Comparison of ENCODE assay signal across 15 mouse cellular contexts in genomic region chr8:94485288-94485687, GRCm38 (mm10). TPM values are rescaled to one million over a fixed set of nuclear protein-coding genes. Genes with fewer than 3 reads are reported as not detected.
A peak's percentile ranks its signal among the peaks of the same experiment; 100 is the strongest.
DNase-seq lines count a peak whose midpoint lies in the region; ATAC-seq and TF ChIP-seq lines count a peak whose summit lies in the region.
"Had no signal": no experiment of that assay in that cellular context is flagged by ENCODE, and none has a peak within 500 bp of the region (broad histone marks: within the 10 kb centered on the region; RNA-seq: fewer than 3 reads in every experiment).

No protein-coding gene starts in this region.

- H3K27me3 ChIP-seq in intestine, postnatal 0 days (replicated peaks; ENCODE audit: control insufficient read depth, insufficient read depth, low read length) = 0 out of 2 replicates have a peak, but pooled peaks cover 3% of the 10 kb centered on the region
- no peaks in the 10 kb centered on the region for H3K27me3 ChIP-seq in intestine, embryonic 16.5 days (replicated peaks; ENCODE audit: control insufficient read depth, insufficient read depth, low read length)
- H3K27me3 ChIP-seq: limb, embryonic 12.5 days had no signal

- no peak for TF ChIP-seq CTCF in intestine, postnatal 0 days (IDR thresholded peaks at IDR 0.05; ENCODE audit: low read depth)

- H3K27ac ChIP-seq in intestine, postnatal 0 days (ENCODE audit: low read depth, low read length) = no peak overlapping the region
- H3K27ac ChIP-seq in intestine, embryonic 16.5 days (ENCODE audit: low read length) = no peak overlapping the region
- H3K27ac ChIP-seq: hindbrain, embryonic 13.5 days; layer of hippocampus, adult 2 months; left cerebral cortex, adult 2 months; limb, embryonic 12.5 days had no signal

- H3K9me3 ChIP-seq in intestine, postnatal 0 days (ENCODE audit: control insufficient read depth) = no peaks in the 10 kb centered on the region
- H3K9me3 ChIP-seq in intestine, embryonic 16.5 days (ENCODE audit: control insufficient read depth, low read length) = no peaks in the 10 kb centered on the region
- H3K9me3 ChIP-seq: hindbrain, embryonic 13.5 days; limb, embryonic 12.5 days had no signal

- peak overlapping the region; percentile 44 for H3K4me2 ChIP-seq in intestine, postnatal 0 days (replicated peaks; ENCODE audit: low read depth)
- H3K4me2 ChIP-seq in intestine, embryonic 16.5 days (ENCODE audit: low read depth, low read length) = no peak overlapping the region
- H3K4me2 ChIP-seq: hindbrain, embryonic 13.5 days; limb, embryonic 12.5 days had no signal

- H3K4me1 ChIP-seq in intestine, postnatal 0 days (replicated peaks; ENCODE audit: control insufficient read depth, insufficient read depth, low read length) = no peaks in the 10 kb centered on the region
- no peaks in the 10 kb centered on the region for H3K4me1 ChIP-seq in intestine, embryonic 16.5 days (ENCODE audit: control insufficient read depth, insufficient read depth, low read length)
- H3K4me1 ChIP-seq: hindbrain, embryonic 13.5 days; limb, embryonic 12.5 days had no signal

- H3K36me3 ChIP-seq in intestine, postnatal 0 days (ENCODE audit: control insufficient read depth, insufficient read depth) = no peaks in the 10 kb centered on the region
- no peaks in the 10 kb centered on the region for H3K36me3 ChIP-seq in intestine, embryonic 16.5 days (ENCODE audit: control insufficient read depth, insufficient read depth, low read length)
- H3K36me3 ChIP-seq: hindbrain, embryonic 13.5 days; limb, embryonic 12.5 days had no signal

- no peak overlapping the region for H3K4me3 ChIP-seq in intestine, postnatal 0 days (ENCODE audit: low read depth, low read length)
- H3K4me3 ChIP-seq in intestine, embryonic 16.5 days (ENCODE audit: low read length) = no peak overlapping the region
- H3K4me3 ChIP-seq: erythroblast, embryonic 14.5 days; hindbrain, embryonic 13.5 days; layer of hippocampus, adult 2 months; left cerebral cortex, adult 2 months; limb, embryonic 12.5 days had no signal

- 33% methylated on average over 3 of the region's 3 CpGs for WGBS in intestine, postnatal 0 days
- WGBS in intestine, embryonic 16.5 days = 75% methylated on average over 3 of the region's 3 CpGs

- H3K9ac ChIP-seq in intestine, postnatal 0 days (ENCODE audit: low read depth, low read length) = no peak overlapping the region
- H3K9ac ChIP-seq in intestine, embryonic 16.5 days (ENCODE audit: low read depth, low read length) = no peak overlapping the region
- H3K9ac ChIP-seq: hindbrain, embryonic 13.5 days; limb, embryonic 12.5 days had no signal

- 0 out of 2 replicates have a peak, but pooled peaks have one; percentile 23 for ATAC-seq in intestine, postnatal 0 days
- no peak for ATAC-seq in intestine, embryonic 16.5 days
- ATAC-seq in granulocyte monocyte progenitor cell, adult 5-6 weeks (replicated peaks; ENCODE audit: poor library complexity, severe bottlenecking) = peak; percentile 57
- ATAC-seq: forebrain, embryonic 16.5 days had no signal

- peak; percentile 26 for DNase-seq in 3T3-L1 (ENCODE audit: low read depth, low spot score)
- peak; percentile 30 for DNase-seq in CD4-positive helper T cell, adult 2 months (ENCODE audit: low read depth, low spot score)
- no peak for DNase-seq in embryo, embryonic 9.5 days (ENCODE audit: extremely low spot score)
- no peak for DNase-seq in c-Kit-positive CD71-positive TER-119-positive erythroid progenitor cells, embryonic 14.5 days (ENCODE audit: low spot score)
- DNase-seq in yolk sac, embryonic 10.5 days (ENCODE audit: low spot score) = no peak
- DNase-seq: cerebellum, adult 9-11 months had no signal

RNA-seq across cellular contexts. Expression of gene Cpne2, which starts 47.5 kb away (rescaled TPM):
- polyA plus RNA-seq in intestine, postnatal 0 days (2015; fragmentation: Nextera tagmentation; extraction: Ambion mirVana) = 4.4 and 4.6 TPM in 2 replicates
- 5.7 and 6.4 TPM in 2 replicates for polyA plus RNA-seq in intestine, embryonic 16.5 days (2015; fragmentation: Nextera tagmentation; extraction: Ambion mirVana)
- 106 and 114 TPM in 2 replicates for total RNA-seq in granulocyte monocyte progenitor cell, adult 5-6 weeks (2014; fragmentation: Nextera tagmentation)
- total RNA-seq in granulocyte monocyte progenitor cell, adult 5-6 weeks (2017) = 53.9 and 56.5 TPM in 2 replicates

RNA-seq across cellular contexts. Expression of gene Nlrc5, which starts 51.1 kb away (rescaled TPM):
- polyA plus RNA-seq in intestine, postnatal 0 days (2015; fragmentation: Nextera tagmentation; extraction: Ambion mirVana) = 0.50 and 0.75 TPM in 2 replicates
- 0.27 and 0.43 TPM in 2 replicates for polyA plus RNA-seq in intestine, embryonic 16.5 days (2015; fragmentation: Nextera tagmentation; extraction: Ambion mirVana)
- total RNA-seq in granulocyte monocyte progenitor cell, adult 5-6 weeks (2014; fragmentation: Nextera tagmentation) = 35.8 and 43.0 TPM in 2 replicates
- 19.3 and 19.4 TPM in 2 replicates for total RNA-seq in granulocyte monocyte progenitor cell, adult 5-6 weeks (2017)

Comparison
In these comparisons a context has a peak if more than half of its experiments do, and no peak if none do; other contexts are left out.
1. DNase-seq: peak in 3T3-L1 (single experiment) and CD4-positive helper T cell, adult 2 months (single experiment); none in embryo, embryonic 9.5 days (single experiment), c-Kit-positive CD71-positive TER-119-positive erythroid progenitor cells, embryonic 14.5 days (single experiment) and yolk sac, embryonic 10.5 days (single experiment).